Mouse (Mus musculus) liver, postnatal 0 days (tissue): ENCODE data around the gene Crnkl1.

Experiments used
- CTCF ChIP-seq: sonication (generic); IDR thresholded peaks from 2 replicates; pipeline ENCODE4 v1.5.1; 2016; ENCODE audit warnings: antibody characterized with exemption, low read depth
- EP300 ChIP-seq: IDR thresholded peaks from 2 replicates; pipeline ENCODE4 v1.6.1; 2016; ENCODE audit warnings: antibody characterized with exemption, low read depth, mild to moderate bottlenecking

DNA sequence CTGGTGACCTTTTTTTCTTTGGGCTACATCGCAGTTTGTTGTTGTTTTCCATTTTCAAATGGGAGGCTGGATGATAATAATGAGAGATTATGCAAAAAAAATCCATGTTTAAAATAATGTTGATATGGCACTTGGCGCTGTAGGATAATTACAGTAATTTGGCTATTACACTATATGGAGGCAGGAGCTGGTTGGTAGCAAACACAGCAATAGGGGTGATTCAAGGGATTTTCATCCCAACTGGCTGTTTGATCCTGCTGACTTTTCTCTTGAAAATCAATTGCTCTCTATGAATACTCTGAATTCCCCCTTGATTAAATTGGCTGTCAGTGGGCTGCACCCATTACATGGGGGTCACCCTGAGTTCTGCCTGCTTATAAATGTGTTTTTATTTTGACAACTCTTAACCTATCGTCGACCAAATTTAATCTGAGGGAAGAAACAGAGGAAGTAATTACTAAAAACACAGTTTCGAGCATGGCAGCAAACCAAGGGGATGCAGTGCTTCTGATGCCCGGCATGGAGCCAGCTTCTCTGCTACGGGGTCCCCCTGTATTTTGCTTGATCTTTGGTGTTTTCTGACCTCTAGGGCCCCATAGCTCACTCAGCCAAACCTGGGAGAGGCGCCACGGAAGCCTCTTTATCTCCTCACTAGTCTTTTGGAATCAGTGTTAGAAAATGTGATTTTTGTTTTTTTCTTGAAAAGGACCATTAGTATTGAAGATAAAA, 47.7 kb upstream of the Crnkl1 start:
- TF ChIP-seq CTCF (no peak), EP300 (no peak)
